10 mouse cellular contexts compared by ENCODE assay signal in the genomic region with DNA sequence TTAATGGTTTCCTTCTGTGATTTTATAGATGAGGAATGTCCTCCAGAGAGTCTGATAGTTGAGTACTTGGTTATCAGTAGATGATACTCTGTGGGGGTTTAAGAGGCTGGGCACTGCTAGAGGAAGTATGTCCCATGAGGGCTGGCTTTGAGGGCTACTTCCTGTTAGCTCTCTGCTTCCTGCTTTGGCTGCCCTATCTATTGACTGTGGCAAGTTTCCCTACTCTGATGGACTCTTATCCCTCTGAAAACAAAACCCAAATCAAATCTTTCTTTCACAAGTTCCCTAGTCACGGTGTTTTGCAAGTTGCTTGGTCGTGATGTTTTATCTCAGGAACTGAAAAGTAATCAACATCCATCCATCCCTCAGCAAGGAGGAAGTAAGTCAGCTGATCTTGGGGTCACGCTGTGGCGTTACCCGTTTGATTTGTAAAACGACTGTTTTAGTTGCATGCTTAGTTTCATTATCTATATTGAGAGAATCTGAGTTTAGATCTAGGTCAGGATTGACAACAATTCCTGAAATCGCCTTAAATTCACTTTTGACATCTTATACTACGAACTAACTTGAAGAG. TPM values are rescaled to one million over a fixed set of nuclear protein-coding genes. Genes with fewer than 3 reads are reported as not detected.
DNase-seq lines count a peak whose midpoint lies in the region; ATAC-seq and TF ChIP-seq lines count a peak whose summit lies in the region.
"Had no signal": no experiment of that assay in that cellular context is flagged by ENCODE, and none has a peak within 500 bp of the region (broad histone marks: within the 10 kb centered on the region; RNA-seq: fewer than 3 reads in every experiment).

No protein-coding gene starts in this region.

- no peaks in the 10 kb centered on the region for H3K4me1 ChIP-seq in kidney, adult 2 months (ENCODE audit: control insufficient read depth, insufficient read depth, low read length)
- H3K4me1 ChIP-seq in liver, embryonic 15.5 days (replicated peaks): no peaks in the 10 kb centered on the region
- H3K4me1 ChIP-seq in hindbrain, embryonic 14.5 days (replicated peaks; ENCODE audit: control insufficient read depth, insufficient read depth, low read length): no peaks in the 10 kb centered on the region
- H3K4me1 ChIP-seq in midbrain, embryonic 14.5 days (ENCODE audit: control insufficient read depth, insufficient read depth, low read length): no peaks in the 10 kb centered on the region
- H3K4me1 ChIP-seq: hindbrain, embryonic 13.5 days; midbrain, embryonic 12.5 days had no signal

- WGBS in kidney, adult 2 months: 60% methylated on average over 8 of the region's 8 CpGs
- 24% methylated on average over 8 of the region's 8 CpGs for WGBS in liver, embryonic 15.5 days (ENCODE audit: insufficient replicate concordance)
- 91% methylated on average over 8 of the region's 8 CpGs for WGBS in hindbrain, embryonic 14.5 days
- 89% methylated on average over 8 of the region's 8 CpGs for WGBS in midbrain, embryonic 14.5 days

- no peak overlapping the region for H3K4me2 ChIP-seq in liver, embryonic 15.5 days
- H3K4me2 ChIP-seq in hindbrain, embryonic 14.5 days (replicated peaks): no peak overlapping the region
- no peak overlapping the region for H3K4me2 ChIP-seq in midbrain, embryonic 14.5 days (ENCODE audit: low read length)
- H3K4me2 ChIP-seq: hindbrain, embryonic 13.5 days; midbrain, embryonic 12.5 days had no signal

- H3K4me3 ChIP-seq in kidney, adult 2 months (ENCODE audit: insufficient read depth, low read depth, low read length): no peak overlapping the region
- no peak overlapping the region for H3K4me3 ChIP-seq in liver, embryonic 15.5 days (replicated peaks)
- H3K4me3 ChIP-seq in hindbrain, embryonic 14.5 days (replicated peaks; ENCODE audit: low read length): no peak overlapping the region
- no peak overlapping the region for H3K4me3 ChIP-seq in midbrain, embryonic 14.5 days (replicated peaks; ENCODE audit: low read depth, low read length)
- H3K4me3 ChIP-seq: hindbrain, embryonic 13.5 days; midbrain, embryonic 12.5 days had no signal

- H3K36me3 ChIP-seq in kidney, adult 2 months (ENCODE audit: control insufficient read depth, insufficient read depth, low read length): no peaks in the 10 kb centered on the region
- H3K36me3 ChIP-seq in liver, embryonic 15.5 days (replicated peaks): no peaks in the 10 kb centered on the region
- H3K36me3 ChIP-seq in hindbrain, embryonic 14.5 days (replicated peaks; ENCODE audit: control insufficient read depth, insufficient read depth): no peaks in the 10 kb centered on the region
- no peaks in the 10 kb centered on the region for H3K36me3 ChIP-seq in midbrain, embryonic 14.5 days (ENCODE audit: control insufficient read depth, insufficient read depth, low read length)
- H3K36me3 ChIP-seq: midbrain, embryonic 12.5 days had no signal

- TF ChIP-seq CTCF in kidney, adult 2 months (conservative IDR thresholded peaks at IDR 0.05; ENCODE audit: insufficient read depth, insufficient read length, low read depth, low read length): no peak

- no peak for TF ChIP-seq POLR2A in kidney, adult 2 months (IDR thresholded peaks at IDR 0.05; ENCODE audit: low read depth, low read length)

- H3K27me3 ChIP-seq in kidney, adult 2 months (replicated peaks; ENCODE audit: control insufficient read depth, insufficient read depth, low read length): no peaks in the 10 kb centered on the region
- no peaks in the 10 kb centered on the region for H3K27me3 ChIP-seq in liver, embryonic 15.5 days
- H3K27me3 ChIP-seq in hindbrain, embryonic 14.5 days (ENCODE audit: control insufficient read depth, insufficient read depth, low read length): no peaks in the 10 kb centered on the region
- no peaks in the 10 kb centered on the region for H3K27me3 ChIP-seq in midbrain, embryonic 14.5 days (ENCODE audit: control insufficient read depth, insufficient read depth, low read length)
- H3K27me3 ChIP-seq: hindbrain, embryonic 13.5 days; midbrain, embryonic 12.5 days had no signal

- peak; percentile 97 for ATAC-seq in common myeloid progenitor, adult 5-6 weeks (replicated peaks; ENCODE audit: low read depth, poor library complexity, severe bottlenecking)
- 0 out of 2 replicates have a peak, but pooled peaks have one; percentile 28 for ATAC-seq in liver, embryonic 15.5 days (ENCODE audit: insufficient read depth)
- ATAC-seq in hindbrain, embryonic 14.5 days (ENCODE audit: low FRiP score): no peak
- ATAC-seq in midbrain, embryonic 14.5 days (ENCODE audit: low FRiP score, low TSS enrichment): no peak

- H3K9ac ChIP-seq in liver, embryonic 15.5 days: no peak overlapping the region
- no peak overlapping the region for H3K9ac ChIP-seq in hindbrain, embryonic 14.5 days
- H3K9ac ChIP-seq in midbrain, embryonic 14.5 days (replicated peaks; ENCODE audit: low read length): no peak overlapping the region
- H3K9ac ChIP-seq: hindbrain, embryonic 13.5 days; midbrain, embryonic 12.5 days had no signal

- peak; percentile 10 for DNase-seq in kidney, adult 2 months
- no peak for DNase-seq in kidney, adult 8-10 months
- peak; percentile 34 to 62 for DNase-seq in natural killer cell, adult 2 months (ENCODE audit: low spot score in 2 of 2)
- no peak for DNase-seq in embryo, embryonic 9.5 days (ENCODE audit: extremely low spot score)
- DNase-seq in hindbrain, embryonic 14.5 days (ENCODE audit: low spot score): no peak
- no peak for DNase-seq in midbrain, embryonic 14.5 days

- H3K27ac ChIP-seq in kidney, adult 2 months (ENCODE audit: insufficient read depth, low read depth, low read length): no peak overlapping the region
- H3K27ac ChIP-seq in liver, embryonic 15.5 days (replicated peaks): no peak overlapping the region
- H3K27ac ChIP-seq in hindbrain, embryonic 14.5 days: no peak overlapping the region
- H3K27ac ChIP-seq in midbrain, embryonic 14.5 days (replicated peaks; ENCODE audit: low read depth, low read length): no peak overlapping the region
- H3K27ac ChIP-seq: hindbrain, embryonic 13.5 days; midbrain, embryonic 12.5 days had no signal

- no peaks in the 10 kb centered on the region for H3K9me3 ChIP-seq in liver, embryonic 15.5 days (replicated peaks)
- H3K9me3 ChIP-seq in hindbrain, embryonic 14.5 days (ENCODE audit: control insufficient read depth, low read length): no peaks in the 10 kb centered on the region
- no peaks in the 10 kb centered on the region for H3K9me3 ChIP-seq in midbrain, embryonic 14.5 days (ENCODE audit: control insufficient read depth, low read length)
- H3K9me3 ChIP-seq: hindbrain, embryonic 13.5 days; midbrain, embryonic 12.5 days had no signal

RNA-seq across cellular contexts. Expression of gene Slc16a7, which starts 19.1 kb away (rescaled TPM):
- polyA plus RNA-seq in kidney, adult 2 months (2012; rRNA removed): 38.7 and 38.9 TPM in 2 replicates
- total RNA-seq in common myeloid progenitor, adult 5-6 weeks (2017): 7.9 and 13.8 TPM in 2 replicates
- polyA plus RNA-seq in liver, embryonic 15.5 days (2015; fragmentation: Nextera tagmentation; extraction: Ambion mirVana): 11.3 and 11.6 TPM in 2 replicates
- 10.7 and 14.1 TPM in 2 replicates for polyA plus RNA-seq in hindbrain, embryonic 14.5 days (2014; fragmentation: Nextera tagmentation; extraction: Ambion mirVana)
- polyA plus RNA-seq in midbrain, embryonic 14.5 days (2014; fragmentation: Nextera tagmentation; extraction: Ambion mirVana): 8.9 and 10.4 TPM in 2 replicates

Comparison
In these comparisons a context has a peak if more than half of its experiments do, and no peak if none do; other contexts are left out.
1. DNase-seq: peak in kidney, adult 2 months (single experiment) and natural killer cell, adult 2 months (2 of 2); none in kidney, adult 8-10 months (0 of 2), embryo, embryonic 9.5 days (single experiment), hindbrain, embryonic 14.5 days (single experiment) and midbrain, embryonic 14.5 days (single experiment).
2. ATAC-seq: peak in common myeloid progenitor, adult 5-6 weeks (single experiment) and liver, embryonic 15.5 days (single experiment); none in hindbrain, embryonic 14.5 days (single experiment) and midbrain, embryonic 14.5 days (single experiment).